Mouse (Mus musculus) thymus, postnatal 14 days (tissue): Measurements from ENCODE around the gene Trappc10.
A peak's percentile ranks its signal among the peaks of the same experiment; 100 is the strongest.
"Not testable (repeated sequence)": the region's sequence is repeated elsewhere in the genome, so short reads cannot be mapped to it uniquely, and the experiment has no call there.

ENCODE experiments used
- DNase-seq: peaks from one replicate; pipeline ENCODE4 v3.0.0; 2021

Gene Trappc10

GRCm38 (mm10) chr10:78186076-78186475, 58.4 kb downstream of the Trappc10 start:
- DNase-seq, result not testable (repeated sequence)

- DNase-seq, result no peak
Measured at GRCm38 (mm10) chr10:78185381-78185725, 59.1 kb downstream of the Trappc10 start.

- peak; percentile 91 for DNase-seq
Measured at GRCm38 (mm10) chr10:78184531-78185380, 59.7 kb downstream of the Trappc10 start, which contains the start of gene Pwp2. Pwp2 (minus strand) TSS chr10:78185149.

GRCm38 (mm10) chr10:78183577-78183976, 60.9 kb downstream of the Trappc10 start:
- DNase-seq, result no peak

DNA sequence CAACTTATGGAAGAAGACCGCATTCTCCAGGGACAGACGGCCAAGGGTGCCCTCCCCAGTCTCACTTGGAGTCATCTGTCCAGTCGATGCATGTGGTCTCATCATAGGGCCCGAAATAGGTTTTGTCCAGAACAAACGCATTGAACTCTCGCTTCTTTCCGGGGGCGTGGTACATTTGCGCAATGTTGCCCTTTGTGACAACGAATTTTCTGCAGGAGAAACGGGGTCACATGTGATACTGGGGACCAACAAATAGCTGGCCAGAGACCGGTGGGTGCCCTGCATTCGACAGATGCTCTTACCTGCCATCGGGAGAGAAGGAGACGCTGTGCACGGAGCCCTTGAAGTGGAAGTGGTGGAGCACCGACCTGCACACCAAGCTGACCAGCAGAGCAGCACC, 62.1 kb downstream of the Trappc10 start:
- no peak for DNase-seq

DNA sequence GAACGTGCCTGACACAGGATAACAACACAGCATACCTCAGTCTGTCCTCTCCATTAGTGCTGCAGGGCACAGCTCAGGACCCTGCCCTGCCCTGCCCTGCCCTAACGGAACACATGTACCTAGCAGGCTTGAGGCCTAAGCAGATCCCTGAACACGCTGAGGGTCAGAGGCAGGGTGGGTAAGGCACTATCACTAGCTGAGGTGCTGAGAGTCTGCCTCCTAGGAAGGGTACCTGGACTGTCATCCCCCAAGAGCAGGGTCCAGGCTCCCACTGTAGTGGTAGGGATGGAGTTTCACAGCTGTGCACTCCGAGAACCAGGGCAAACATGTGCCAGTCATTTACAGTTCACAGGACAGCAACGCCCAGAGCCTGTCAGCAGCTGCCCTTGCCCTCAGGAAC, 70.0 kb downstream of the Trappc10 start:
- DNase-seq, result no peak

GRCm38 (mm10) chr10:78171581-78171980, 72.9 kb downstream of the Trappc10 start:
- no peak for DNase-seq

GRCm38 (mm10) chr10:78171057-78171456, 73.4 kb downstream of the Trappc10 start:
- DNase-seq, result no peak

DNA sequence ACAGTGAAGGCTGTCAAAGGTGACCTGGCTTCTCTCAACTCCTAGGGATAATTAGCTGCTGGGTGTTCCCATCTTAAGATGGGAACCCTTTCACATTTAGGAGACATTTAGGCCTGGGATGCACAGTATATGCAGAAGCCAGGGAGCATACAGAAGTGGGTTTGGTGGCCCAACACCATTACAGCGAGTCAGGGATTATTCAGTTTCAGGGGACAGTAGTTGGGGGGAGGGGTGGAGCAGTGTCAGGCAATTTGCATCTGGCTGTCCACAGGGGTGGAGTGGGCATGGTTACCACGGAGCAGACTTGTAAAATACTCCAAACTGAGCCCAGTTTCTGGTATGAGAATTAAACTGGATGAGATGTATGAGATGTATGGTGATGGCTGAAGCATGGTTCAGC, 74.0 kb downstream of the Trappc10 start:
- no peak for DNase-seq

DNA sequence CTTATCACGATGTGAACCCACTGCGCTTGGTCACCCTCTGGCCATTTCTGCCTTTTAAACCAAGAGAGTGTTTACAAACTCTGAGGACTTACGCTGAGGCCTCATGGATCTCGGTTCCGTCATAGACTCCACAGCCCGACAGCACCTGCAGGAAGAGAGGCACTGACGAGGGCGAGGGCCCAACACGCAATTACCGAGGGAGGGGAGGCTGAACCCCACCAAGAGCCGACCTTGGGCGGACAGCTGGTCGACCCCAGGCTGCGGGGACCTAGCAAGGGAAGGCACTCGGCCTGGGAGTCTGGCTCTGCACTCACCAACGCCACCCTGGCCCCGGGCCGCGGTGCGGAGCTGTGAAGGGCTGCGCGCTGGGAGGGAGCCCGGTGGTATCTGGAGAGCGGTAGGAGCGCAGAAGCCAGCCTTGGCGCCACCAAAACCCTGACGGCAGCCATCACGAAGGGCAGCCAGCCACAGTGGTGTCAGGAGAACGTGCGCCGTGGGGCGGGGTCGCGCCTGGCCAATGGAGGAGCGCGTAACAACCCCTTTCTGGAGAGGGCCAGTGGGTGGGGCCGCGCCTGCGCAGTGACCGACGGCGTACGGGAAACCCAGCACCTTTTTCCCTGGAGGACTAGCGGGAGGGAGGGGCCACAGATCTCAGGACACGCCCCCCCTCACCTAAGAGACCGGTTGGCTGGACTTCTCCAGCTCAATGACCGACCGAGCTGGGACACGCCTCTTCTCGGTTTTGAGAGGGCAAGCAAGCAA, 75.0 kb downstream of the Trappc10 start, which contains the start of gene D10Jhu81e:
D10Jhu81e (minus strand) TSS at position 502 of the 762 bp plus-strand sequence.
- peak; percentile 100 for DNase-seq

GRCm38 (mm10) chr10:78168792-78169191, 75.6 kb downstream of the Trappc10 start:
- no peak for DNase-seq

DNA sequence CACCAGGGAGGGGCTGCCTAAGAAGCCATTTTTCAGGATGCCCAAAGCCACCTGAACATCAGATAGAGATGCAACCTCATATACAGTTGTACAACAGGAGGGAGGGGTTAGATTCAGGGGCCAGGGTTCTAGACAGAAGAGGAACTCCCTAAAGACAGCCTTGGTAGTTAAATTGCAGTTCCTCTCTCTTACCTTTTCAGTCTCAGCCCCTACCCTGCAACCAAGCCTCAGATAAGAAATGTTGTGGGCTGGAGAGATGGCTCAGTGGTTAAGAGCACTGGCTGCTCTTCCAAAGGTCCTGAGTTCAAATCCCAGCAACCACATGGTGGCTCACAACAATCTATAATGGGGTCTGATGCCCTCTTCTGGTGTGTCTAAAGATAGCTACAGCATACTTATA, 76.7 kb downstream of the Trappc10 start:
- no peak for DNase-seq

DNA sequence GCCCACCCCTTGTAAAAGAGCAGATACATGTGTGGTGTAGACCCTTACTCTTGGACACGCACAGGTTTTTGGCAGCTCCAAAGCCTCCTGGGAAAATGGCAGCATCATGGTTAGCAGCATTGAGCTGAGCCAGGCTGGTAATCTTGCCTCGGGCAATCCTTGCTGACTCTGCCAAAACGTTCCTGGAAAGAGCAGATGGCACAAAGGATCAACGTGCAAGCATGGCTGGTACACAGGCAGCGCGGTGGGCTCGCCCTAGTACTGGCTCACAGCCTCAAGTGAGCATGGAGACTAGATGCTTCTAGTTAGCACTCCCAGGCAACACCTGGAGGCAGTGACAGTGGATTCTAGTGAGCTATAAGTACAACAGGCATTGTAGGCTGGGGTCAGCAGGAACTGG, 77.1 kb downstream of the Trappc10 start:
- DNase-seq, result no peak

GRCm38 (mm10) chr10:78165256-78166005, 79.0 kb downstream of the Trappc10 start:
- DNase-seq, result no peak

GRCm38 (mm10) chr10:78164786-78165185, 79.7 kb downstream of the Trappc10 start:
- no peak for DNase-seq

DNA sequence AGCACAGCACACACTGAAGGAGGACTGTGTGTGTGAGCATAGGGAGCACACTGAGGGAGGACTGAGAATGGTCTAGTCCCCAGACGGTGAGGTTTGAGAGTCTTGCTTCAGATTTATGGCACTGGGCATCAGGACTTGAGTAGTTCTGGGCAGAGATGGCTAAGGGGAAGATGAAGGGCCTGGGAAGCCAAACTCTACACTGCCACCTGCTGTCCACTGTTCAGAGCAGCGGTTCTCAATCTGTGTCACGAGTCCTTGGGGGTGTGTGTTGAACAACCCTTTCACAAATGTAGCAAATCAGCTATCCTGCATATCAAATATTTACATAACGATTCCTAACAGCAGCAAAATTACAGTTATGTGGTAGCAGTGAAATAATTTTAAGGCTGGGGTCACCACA, 80.5 kb downstream of the Trappc10 start:
- DNase-seq, result peak; percentile 71

DNA sequence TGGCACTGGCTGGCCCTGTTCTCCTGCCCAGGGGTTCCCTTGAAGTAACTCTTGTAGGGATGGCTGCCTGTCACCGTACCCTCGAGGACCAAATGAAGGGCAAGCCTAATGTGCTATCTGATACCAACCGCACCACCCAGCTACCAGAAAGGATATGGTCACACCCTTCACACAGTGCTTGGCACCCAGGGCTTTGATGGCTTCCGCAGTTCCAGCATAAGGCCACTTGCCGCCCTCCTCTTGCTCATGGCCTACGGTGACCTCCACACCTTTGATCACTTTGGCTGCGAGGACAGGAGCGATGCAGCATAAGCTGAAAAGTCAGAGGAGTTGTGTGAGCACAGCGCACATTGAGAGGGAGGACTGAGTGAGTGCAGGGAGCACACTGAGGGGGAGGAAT, 81.2 kb downstream of the Trappc10 start:
- DNase-seq, result no peak

DNA sequence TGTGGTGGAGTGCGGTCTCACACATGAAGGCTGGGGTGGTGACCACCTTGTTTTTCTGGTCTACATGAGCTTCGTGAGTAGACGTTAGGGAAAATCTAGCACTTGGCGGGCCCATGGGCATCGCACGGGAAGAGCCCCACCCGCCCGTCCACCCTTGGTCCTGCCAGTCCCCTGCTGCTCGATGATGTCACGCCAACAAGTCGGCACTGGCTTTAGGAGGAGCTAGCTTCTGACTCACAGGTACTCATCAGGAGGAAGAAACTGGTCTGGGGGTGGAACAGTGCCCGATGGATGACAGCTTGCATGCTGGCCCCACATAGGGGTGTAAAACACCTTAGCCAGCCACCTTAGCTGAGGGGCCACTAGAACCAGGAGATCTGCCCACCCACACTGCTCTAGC, 81.8 kb downstream of the Trappc10 start:
- DNase-seq, result no peak

DNA sequence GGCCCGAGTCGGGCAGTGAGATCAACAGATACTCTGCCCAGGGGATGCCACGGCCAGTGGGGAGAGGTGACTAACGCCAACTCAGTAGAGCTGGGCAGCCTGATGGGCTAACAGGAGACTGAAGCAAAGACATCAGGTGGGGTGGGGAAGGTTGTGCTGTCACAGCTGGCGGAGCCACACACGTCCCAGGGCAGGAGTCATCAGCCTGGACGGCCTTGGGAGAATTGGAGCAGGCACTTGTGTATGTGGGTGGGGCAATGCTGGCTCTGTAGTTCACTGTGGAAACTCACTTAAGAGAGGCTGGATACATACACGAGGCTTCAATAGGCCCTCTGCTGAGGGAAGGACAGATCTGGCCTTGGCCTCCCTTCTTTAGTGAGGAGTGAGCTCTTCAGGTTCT, 83.3 kb downstream of the Trappc10 start:
- no peak for DNase-seq

- peak; percentile 80 for DNase-seq
Measured at GRCm38 (mm10) chr10:78160369-78161095, 83.9 kb downstream of the Trappc10 start.

GRCm38 (mm10) chr10:78159906-78160305, 84.5 kb downstream of the Trappc10 start:
- peak; percentile 84 for DNase-seq

DNA sequence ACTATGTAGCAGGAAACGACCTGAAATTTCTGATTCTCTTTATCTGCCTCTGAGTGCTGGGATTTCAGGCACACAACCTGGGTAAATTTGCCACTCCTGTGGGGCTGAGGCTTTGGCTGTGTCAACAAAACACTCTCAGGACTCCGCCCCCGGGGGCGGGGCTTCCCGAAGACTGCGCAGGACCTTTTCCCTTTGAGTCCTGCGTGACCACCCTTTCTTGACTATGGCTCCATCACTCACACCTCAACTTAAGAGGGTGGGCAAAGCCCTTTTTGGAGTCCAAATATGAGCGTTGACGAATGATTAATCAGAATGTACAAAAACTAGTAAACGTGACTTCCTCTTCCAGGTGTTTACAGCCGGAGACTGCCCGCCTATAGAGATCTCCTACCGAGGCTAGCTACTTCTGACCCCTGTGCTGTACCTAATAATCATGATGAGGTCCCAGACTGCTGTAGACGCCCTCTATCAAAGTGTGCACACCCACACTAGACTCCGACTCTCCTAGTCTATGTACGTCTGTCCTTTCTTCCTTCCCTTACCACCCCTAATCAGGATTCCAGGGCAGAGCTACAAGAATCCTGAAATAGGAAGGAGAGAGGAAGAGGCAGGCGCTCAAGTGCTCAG, 85.1 kb downstream of the Trappc10 start:
- DNase-seq, result peak; percentile 81
